Mouse (Mus musculus) megakaryocyte, embryonic 14.5 days (primary cell): ENCODE measurements around the gene C8g.

Source experiments
- FLI1 ChIP-seq: IDR thresholded peaks from 2 replicates; pipeline ENCODE4 v1.6.1; 2012; ENCODE audit warnings: low read length, inconsistent platforms, mixed read lengths
- GATA1 ChIP-seq: IDR thresholded peaks from 3 replicates; pipeline ENCODE4 v1.6.1; 2012; ENCODE audit warnings: mixed read lengths, low read length, inconsistent platforms, borderline replicate concordance

DNA sequence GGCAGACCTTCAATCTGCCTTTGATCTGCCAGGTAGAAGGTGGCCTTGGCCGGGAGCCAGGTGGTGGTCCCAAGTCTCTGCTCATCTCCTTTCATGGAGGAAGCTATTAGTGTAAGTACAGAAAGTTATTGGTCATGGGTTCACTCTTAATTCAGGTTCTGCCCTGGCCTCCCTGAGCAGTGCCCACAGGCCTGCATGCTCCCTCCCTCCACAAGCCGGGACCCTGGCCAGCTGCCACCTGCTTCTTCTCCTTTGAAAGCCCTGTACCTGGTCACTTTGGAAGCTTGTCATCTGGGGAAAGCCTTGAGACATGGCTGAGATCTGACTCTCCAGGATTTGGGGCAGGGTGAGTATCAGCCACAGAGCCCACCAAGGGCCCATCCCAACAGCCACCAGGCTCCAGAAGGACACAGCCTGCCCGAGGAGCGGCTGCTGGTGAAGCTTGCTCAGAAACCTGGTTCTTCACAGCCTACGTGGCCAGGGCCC is 8.0 kb downstream of the C8g start, which contains the start of gene Lcn12:
- TF ChIP-seq GATA1 (no peak), FLI1 (no peak)
